Mouse (Mus musculus) C2C12 (cell line): ENCODE measurements around the gene Pou3f1. TPM values are rescaled to one million over a fixed set of nuclear protein-coding genes. Genes with fewer than 3 reads are reported as not detected.
A peak's percentile ranks its signal among the peaks of the same experiment; 100 is the strongest.
"Not testable (repeated sequence)": the region's sequence is repeated elsewhere in the genome, so short reads cannot be mapped to it uniquely, and the experiment has no call there.

Experiments used
- H3K27me3 ChIP-seq: one replicate; pipeline ENCODE4 v1.6.1; 2011; ENCODE audit not compliant: control insufficient read depth, insufficient read depth, insufficient read length
- H3K36me3 ChIP-seq: one replicate; pipeline ENCODE4 v1.6.1; 2011; ENCODE audit not compliant: control insufficient read depth, insufficient read depth
- H3K4me3 ChIP-seq: one replicate; pipeline ENCODE4 v1.5.1; 2011; ENCODE audit warnings: mild to moderate bottlenecking, control low read depth; ENCODE audit not compliant: poor library complexity, insufficient read depth, severe bottlenecking
- H3K79me2 ChIP-seq: one replicate; pipeline ENCODE4 v1.6.1; 2011; ENCODE audit not compliant: control insufficient read depth, insufficient read depth
- H3K79me3 ChIP-seq: one replicate; pipeline ENCODE4 v1.6.1; 2011; ENCODE audit warnings: low read depth, control low read depth
- H3ac ChIP-seq: one replicate; pipeline ENCODE3; 2011; ENCODE audit warnings: low read depth; ENCODE audit not compliant: control insufficient read depth, insufficient read length
- CEBPB ChIP-seq: IDR thresholded peaks from one replicate; pipeline ENCODE4 v1.6.1; 2011; ENCODE audit warnings: low read depth, mild to moderate bottlenecking, control low read depth, moderate library complexity
- CTCF ChIP-seq: IDR thresholded peaks from one replicate; pipeline ENCODE4 v1.5.1; 2011; ENCODE audit not compliant: control insufficient read depth, insufficient read depth, insufficient read length
- FOSL1 ChIP-seq: IDR thresholded peaks from one replicate; pipeline ENCODE4 v1.8.0; 2011; ENCODE audit warnings: mild to moderate bottlenecking, low read length; ENCODE audit not compliant: poor library complexity, insufficient read depth, severe bottlenecking
- MAX ChIP-seq: IDR thresholded peaks from one replicate; pipeline ENCODE4 v1.6.1; 2011; ENCODE audit warnings: mild to moderate bottlenecking, control low read depth
- MYOD1 ChIP-seq: IDR thresholded peaks from one replicate; pipeline ENCODE4 v1.6.1; 2011; ENCODE audit warnings: low read depth; ENCODE audit not compliant: control insufficient read depth, insufficient read length
- MYOG ChIP-seq: IDR thresholded peaks from one replicate; pipeline ENCODE4 v1.6.1; 2011; ENCODE audit not compliant: control insufficient read depth, insufficient read length; ENCODE audit errors: extremely low read depth
- USF1 ChIP-seq: IDR thresholded peaks from one replicate; pipeline ENCODE4 v1.6.1; 2011; ENCODE audit warnings: low read depth, mild to moderate bottlenecking, control low read depth, moderate library complexity
- polyA plus RNA-seq: library from polyadenylated mRNA; unstranded; fragments of >200 nt; fragmentation: generic; extraction: Trizol; gene quantifications from one replicate; pipeline ENCODE4 v1.2.1, GENCODE M21; 2012; ENCODE audit warnings: missing spikeins

Gene Pou3f1
- polyA plus RNA-seq, 1 experiment: 0.01 TPM

DNA sequence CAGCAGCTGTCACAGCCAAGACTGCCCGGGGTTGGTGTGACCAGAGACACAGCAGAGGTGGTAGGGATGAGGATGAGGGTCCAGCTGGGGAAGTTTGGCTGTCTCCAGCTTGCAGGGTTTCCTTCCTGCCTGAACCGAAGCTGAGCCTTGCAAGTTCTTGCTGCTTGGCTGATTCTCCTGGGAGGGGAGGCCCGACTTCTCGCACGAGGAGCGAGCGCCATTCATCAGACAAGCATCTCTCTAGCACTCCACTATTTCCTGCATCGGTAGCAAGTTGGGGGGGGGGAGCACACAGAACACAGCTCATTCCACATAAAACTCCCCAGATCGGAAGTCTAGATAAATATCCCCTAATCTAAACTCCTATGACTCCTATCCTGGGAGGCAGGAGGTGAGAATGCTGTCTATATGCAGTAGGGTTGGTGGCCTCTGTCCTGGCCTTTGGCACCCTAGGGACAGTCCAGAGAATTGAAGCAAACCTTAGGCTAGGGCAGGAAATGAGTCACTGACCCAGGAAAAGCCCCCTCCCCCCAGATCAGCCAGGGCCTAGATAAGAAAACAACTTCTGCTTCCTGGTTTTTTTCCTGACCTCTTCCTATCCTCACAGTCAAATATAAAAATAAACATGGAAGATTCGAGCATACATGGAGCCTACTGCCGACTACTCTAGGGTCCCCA lies 48.3 kb downstream of the Pou3f1 start:
- TF ChIP-seq CEBPB (no peak), MYOD1 (peak; percentile 50)
- H3ac ChIP-seq: peak overlapping the region; percentile 58
- peaks cover 76% of the 10 kb centered on the region for H3K79me2 ChIP-seq
- peak overlapping the region; percentile 62 for H3K4me3 ChIP-seq
- H3K79me3 ChIP-seq: peaks cover 65% of the 10 kb centered on the region
- no peaks in the 10 kb centered on the region for H3K27me3 ChIP-seq
- H3K36me3 ChIP-seq: peaks cover 44% of the 10 kb centered on the region

DNA sequence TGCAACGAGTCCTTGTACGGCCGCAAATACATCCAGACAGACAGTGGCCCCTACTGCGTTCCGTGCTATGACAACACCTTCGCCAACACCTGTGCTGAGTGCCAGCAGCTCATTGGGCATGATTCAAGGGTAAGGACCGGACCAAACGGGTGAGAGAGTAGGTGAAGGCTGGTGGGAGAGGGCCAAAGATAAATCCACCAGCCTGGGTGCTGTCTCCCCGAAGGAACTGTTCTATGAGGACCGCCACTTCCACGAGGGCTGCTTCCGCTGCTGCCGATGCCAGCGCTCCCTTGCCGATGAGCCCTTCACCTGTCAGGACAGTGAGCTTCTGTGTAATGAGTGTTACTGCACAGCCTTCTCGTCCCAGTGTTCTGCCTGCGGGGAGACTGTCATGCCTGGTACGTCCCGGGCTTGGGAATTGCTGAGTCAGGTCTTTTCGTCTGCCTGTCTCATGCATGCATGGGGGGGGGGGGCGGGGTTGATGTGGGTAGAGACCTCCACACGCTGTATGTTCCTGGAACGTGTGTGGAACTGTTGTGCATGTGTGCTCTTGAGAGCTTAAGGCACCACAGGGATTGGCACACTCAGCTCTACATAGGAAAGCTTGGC lies 49.2 kb downstream of the Pou3f1 start:
- peak overlapping the region; percentile 43 for H3ac ChIP-seq
- H3K4me3 ChIP-seq: peak overlapping the region; percentile 62
- TF ChIP-seq MYOG: no peak
- no peak for TF ChIP-seq FOSL1
- TF ChIP-seq CEBPB: no peak
- no peak for TF ChIP-seq MYOD1
- TF ChIP-seq USF1: no peak
- no peak for TF ChIP-seq CTCF
- TF ChIP-seq MAX: no peak
- H3K79me3 ChIP-seq: peaks cover 63% of the 10 kb centered on the region
- H3K79me2 ChIP-seq: peaks cover 73% of the 10 kb centered on the region
- peaks cover 44% of the 10 kb centered on the region for H3K36me3 ChIP-seq
- no peaks in the 10 kb centered on the region for H3K27me3 ChIP-seq

DNA sequence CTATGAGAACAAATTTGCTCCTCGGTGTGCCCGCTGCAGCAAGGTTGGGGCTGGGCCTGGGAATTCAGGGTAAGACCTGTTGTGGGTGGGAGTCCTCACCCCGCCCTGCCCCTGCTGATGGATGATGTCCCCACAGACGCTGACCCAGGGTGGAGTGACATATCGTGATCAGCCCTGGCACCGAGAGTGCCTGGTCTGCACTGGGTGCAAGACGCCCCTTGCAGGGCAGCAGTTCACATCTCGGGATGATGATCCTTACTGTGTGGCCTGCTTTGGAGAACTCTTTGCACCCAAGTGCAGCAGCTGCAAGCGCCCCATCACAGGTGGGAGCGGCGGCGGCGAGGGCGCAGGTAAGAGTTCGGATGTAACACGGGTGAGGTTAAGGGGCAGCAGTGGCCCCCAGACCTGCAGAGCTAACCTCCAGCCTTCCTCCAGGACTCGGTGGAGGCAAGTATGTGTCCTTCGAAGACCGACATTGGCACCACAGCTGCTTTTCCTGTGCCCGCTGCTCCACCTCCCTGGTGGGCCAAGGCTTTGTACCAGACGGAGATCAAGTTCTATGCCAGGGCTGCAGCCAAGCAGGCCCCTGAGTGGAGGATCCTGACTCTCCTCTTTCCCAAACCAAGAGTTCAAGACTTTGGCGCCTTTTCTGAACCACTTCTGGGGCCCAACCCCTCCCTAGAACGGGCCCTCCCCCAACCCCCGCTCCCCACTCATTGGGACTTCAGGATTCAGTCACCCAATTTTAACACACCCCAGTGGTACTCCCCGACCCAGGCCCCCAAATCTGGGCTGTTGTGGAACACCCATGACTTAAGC lies 51.0 kb downstream of the Pou3f1 start:
- H3K27me3 ChIP-seq, H3K4me3 ChIP-seq: not testable (repeated sequence)
- peak overlapping the region; percentile 42 for H3ac ChIP-seq
- peaks cover 54% of the 10 kb centered on the region for H3K79me2 ChIP-seq
- H3K36me3 ChIP-seq: peaks cover 44% of the 10 kb centered on the region
- H3K79me3 ChIP-seq: peaks cover 46% of the 10 kb centered on the region

DNA sequence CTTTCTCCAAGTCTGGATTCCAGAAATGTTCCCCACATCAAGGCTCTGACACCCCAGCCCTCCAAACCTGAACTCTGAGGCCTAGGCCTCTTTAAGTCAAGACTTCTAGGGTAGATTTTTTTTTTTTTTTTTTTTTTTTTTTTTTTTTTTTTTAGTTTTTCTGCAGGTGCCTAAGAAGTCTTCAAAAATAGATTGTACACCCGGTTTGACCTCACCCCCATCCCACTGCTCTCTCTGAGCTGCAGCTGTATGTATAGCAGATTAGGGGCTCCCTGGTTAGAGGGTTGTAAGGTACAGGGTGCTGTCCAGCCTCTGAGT lies 51.6 kb downstream of the Pou3f1 start:
- H3K79me3 ChIP-seq: peaks cover 40% of the 10 kb centered on the region
- H3K27me3 ChIP-seq, H3ac ChIP-seq, H3K4me3 ChIP-seq: not testable (repeated sequence)
- H3K36me3 ChIP-seq: peaks cover 44% of the 10 kb centered on the region
- H3K79me2 ChIP-seq: peaks cover 49% of the 10 kb centered on the region

DNA sequence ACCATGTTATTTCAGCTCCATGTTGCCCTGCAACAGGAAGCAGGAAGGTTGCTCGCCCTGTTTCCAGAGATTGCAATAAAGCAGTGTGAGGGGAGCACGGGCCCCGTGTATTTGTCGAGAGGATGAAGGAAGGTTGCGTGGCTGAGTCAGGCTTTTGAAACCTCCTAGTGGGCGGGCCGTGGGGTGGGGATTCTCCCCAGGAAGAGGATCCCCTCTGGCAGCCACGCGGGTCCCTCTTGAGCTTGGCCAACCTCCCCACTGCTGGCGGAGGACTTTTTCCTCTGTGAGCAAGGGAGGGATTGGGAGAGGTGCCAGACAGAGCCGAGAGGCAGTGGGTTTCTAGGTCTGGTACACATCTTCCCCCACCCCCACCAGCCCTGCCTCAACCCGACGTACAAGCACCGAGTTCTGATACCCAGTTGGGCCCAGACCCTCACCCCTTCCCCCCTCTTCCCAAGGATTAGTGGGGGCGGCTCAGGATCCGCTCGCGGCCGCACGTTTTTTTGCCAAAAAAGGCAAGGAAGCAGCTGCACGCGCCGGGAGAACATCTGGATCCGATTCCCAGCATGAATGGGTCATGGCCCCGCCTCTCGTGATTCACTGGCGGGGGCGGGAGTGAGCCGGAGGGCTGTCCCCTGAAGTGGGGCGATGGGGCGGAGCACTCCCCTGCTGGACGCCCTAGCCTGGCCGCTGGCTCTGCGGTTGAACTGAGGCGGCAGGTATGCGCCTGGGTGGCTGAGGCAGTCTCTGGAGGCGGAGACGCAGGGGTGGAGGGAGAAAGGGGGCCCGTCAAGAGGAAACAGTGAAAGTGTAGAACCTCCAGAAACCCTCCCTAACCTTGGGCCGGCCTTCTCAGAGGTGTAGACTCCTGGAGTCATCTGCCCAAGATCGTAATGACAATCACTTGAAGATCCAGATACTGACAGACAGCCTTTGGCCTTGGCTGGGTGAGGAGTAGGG lies 52.2 kb downstream of the Pou3f1 start:
- Histone ChIP-seq H3K36me3 (peaks cover 42% of the 10 kb centered on the region), H3K79me2 (peaks cover 42% of the 10 kb centered on the region), H3K4me3 (no peak overlapping the region), H3ac (peak overlapping the region; percentile 56), H3K79me3 (peaks cover 37% of the 10 kb centered on the region), H3K27me3 (no peaks in the 10 kb centered on the region)
- TF ChIP-seq MYOD1 (peak; percentile 41), MYOG (no peak), MAX (peak; percentile 56), USF1 (no peak), CTCF (no peak)

DNA sequence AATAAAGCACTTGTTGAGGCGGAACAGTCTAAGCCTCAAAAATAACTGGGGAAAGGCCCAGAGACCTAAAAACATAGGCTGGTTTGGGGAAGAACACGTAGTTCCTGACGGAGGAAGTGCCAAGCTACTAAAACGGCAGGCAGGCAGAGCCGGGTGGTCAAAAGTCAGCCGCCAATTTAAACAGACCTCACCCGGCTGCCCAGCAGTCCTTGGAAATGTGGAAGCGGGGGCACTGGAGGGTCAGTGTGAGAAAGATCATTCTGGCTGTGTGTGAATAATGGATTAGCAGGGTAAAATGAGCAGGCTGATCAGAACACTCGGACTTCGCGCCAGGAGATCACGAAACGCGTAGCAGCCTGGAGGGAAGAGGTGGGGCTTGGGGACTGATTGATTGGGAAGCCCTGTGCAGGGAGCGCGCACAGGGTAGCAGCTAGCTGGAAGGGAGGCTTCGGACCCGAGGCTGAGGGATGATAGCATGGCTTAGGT lies 53.4 kb downstream of the Pou3f1 start:
- H3K79me2 ChIP-seq: peaks cover 34% of the 10 kb centered on the region
- no peaks in the 10 kb centered on the region for H3K27me3 ChIP-seq
- peak overlapping the region; percentile 41 for H3ac ChIP-seq
- peaks cover 26% of the 10 kb centered on the region for H3K79me3 ChIP-seq
- H3K4me3 ChIP-seq: no peak overlapping the region
- H3K36me3 ChIP-seq: peaks cover 30% of the 10 kb centered on the region
- TF ChIP-seq FOSL1: no peak
- TF ChIP-seq MYOG: no peak
- TF ChIP-seq CTCF: no peak

Other genes starting within 250 kb of the Pou3f1 start
- gene 3100002H09Rik, start 46.0 kb upstream of the Pou3f1 start, polyA plus RNA-seq: not detected
- gene Utp11, start 36.8 kb downstream of the Pou3f1 start, polyA plus RNA-seq: 29.7 TPM
- gene Fhl3, start 43.9 kb downstream of the Pou3f1 start, polyA plus RNA-seq: 206 TPM
- gene Sf3a3, start 58.0 kb downstream of the Pou3f1 start, polyA plus RNA-seq: 71.6 TPM
- gene Inpp5b, start 85.0 kb downstream of the Pou3f1 start, polyA plus RNA-seq: 13.8 TPM
- 10.9 TPM for gene Mtf1, start 145.3 kb downstream of the Pou3f1 start, polyA plus RNA-seq
- gene Yrdc, start 193.9 kb downstream of the Pou3f1 start, polyA plus RNA-seq: 78.9 TPM
- 67.6 TPM for gene 1110065P20Rik, start 194.4 kb downstream of the Pou3f1 start, polyA plus RNA-seq
- gene Maneal, start 205.4 kb downstream of the Pou3f1 start, polyA plus RNA-seq: 0.04 TPM
- not detected for gene Epha10, start 224.1 kb downstream of the Pou3f1 start, polyA plus RNA-seq